Mouse (Mus musculus) olfactory bulb, adult 2 months (tissue): ENCODE measurements around the gene Nkpd1. TPM values are rescaled to one million over a fixed set of nuclear protein-coding genes. Genes with fewer than 3 reads are reported as not detected.

Experiments
- H3K27ac ChIP-seq: fragments of 200-500 bp; 2 replicates; pipeline ENCODE4 v1.5.1; 2012; ENCODE audit warnings: low read depth, low read length; ENCODE audit not compliant: insufficient read depth
- H3K4me1 ChIP-seq: fragments of 200-500 bp; 2 replicates; pipeline ENCODE4 v1.6.1; 2012; ENCODE audit warnings: low read length; ENCODE audit not compliant: control insufficient read depth, insufficient read depth
- H3K4me3 ChIP-seq: fragments of 200-500 bp; 2 replicates; pipeline ENCODE4 v1.5.1; 2012; ENCODE audit warnings: mild to moderate bottlenecking, low read depth, low read length, moderate library complexity; ENCODE audit not compliant: insufficient read depth
- CTCF ChIP-seq: fragments of 200-500 bp; IDR thresholded peaks from 2 replicates; pipeline ENCODE4 v1.5.1; 2012; ENCODE audit warnings: low read depth, mild to moderate bottlenecking, low read length, moderate library complexity; ENCODE audit not compliant: insufficient read depth
- POLR2A ChIP-seq: fragments of 200-500 bp; IDR thresholded peaks from 2 replicates; pipeline ENCODE4 v1.6.1; 2012; ENCODE audit warnings: mild to moderate bottlenecking, low read depth, low read length, moderate library complexity; ENCODE audit not compliant: insufficient read depth
- WGBS: fragments of 180-500 bp; shearing (Covaris S2); methylation state at CpG from one replicate; pipeline ENCODE4 v1.1.7; 2018; 5-methylcytosine and 5-hydroxymethylcytosine counted together
- polyA plus RNA-seq: library from polyadenylated mRNA; stranded (reverse); fragments of >200 nt; gene quantifications from 2 replicates; pipeline ENCODE4 v1.2.4, GENCODE M21; 2012; ENCODE audit warnings: low replicate concordance; ENCODE audit not compliant: missing spikeins, insufficient read depth, insufficient read length

Nkpd1 gene
- polyA plus RNA-seq, 1 experiment: not detected

- Histone ChIP-seq H3K4me1 (peaks cover 62% of the 10 kb centered on the region), H3K27ac (peak overlapping the region; percentile 81), H3K4me3 (no peak overlapping the region)
- 10% methylated on average over 1 of the region's 1 CpGs for WGBS
- TF ChIP-seq POLR2A: no peak
- TF ChIP-seq CTCF: no peak
Observed at GRCm38 (mm10) chr7:19554168-19554567, 36.5 kb downstream of the Nkpd1 start.

GRCm38 (mm10) chr7:19557086-19557485 is 39.4 kb downstream of the Nkpd1 start:
- 87% methylated on average over 2 of the region's 2 CpGs for WGBS
- Histone ChIP-seq H3K4me3 (no peak overlapping the region), H3K4me1 (peaks cover 67% of the 10 kb centered on the region), H3K27ac (no peak overlapping the region)
- TF ChIP-seq CTCF (no peak), POLR2A (no peak)

GRCm38 (mm10) chr7:19557982-19558900 is 40.6 kb downstream of the Nkpd1 start:
- peaks cover 60% of the 10 kb centered on the region for H3K4me1 ChIP-seq
- H3K4me3 ChIP-seq: no peak overlapping the region
- 0 out of 2 replicates have a peak overlapping the region, but pooled peaks have one; percentile 2 for H3K27ac ChIP-seq
- no peak for TF ChIP-seq POLR2A
- TF ChIP-seq CTCF: no peak
- 65% methylated on average over 6 of the region's 6 CpGs for WGBS

- 0 out of 2 replicates have a peak overlapping the region, but pooled peaks have one; percentile 2 for H3K27ac ChIP-seq
Observed at GRCm38 (mm10) chr7:19558965-19559364, 41.3 kb downstream of the Nkpd1 start.

GRCm38 (mm10) chr7:19560491-19561260 is 43.0 kb downstream of the Nkpd1 start:
- TF ChIP-seq CTCF (no peak), POLR2A (no peak)
- H3K4me3 ChIP-seq: peak overlapping the region; percentile 80
- no peak overlapping the region for H3K27ac ChIP-seq
- H3K4me1 ChIP-seq: peaks cover 45% of the 10 kb centered on the region
- WGBS: 2% methylated on average over 11 of the region's 11 CpGs

More at GRCm38 (mm10) chr7:19558965-19559364, 41.3 kb downstream of the Nkpd1 start:
- Histone ChIP-seq H3K4me1 (peaks cover 56% of the 10 kb centered on the region), H3K4me3 (no peak overlapping the region)
- TF ChIP-seq CTCF: no peak
- TF ChIP-seq POLR2A: no peak
- WGBS: 42% methylated on average over 2 of the region's 2 CpGs

- 0 out of 2 replicates have a peak overlapping the region, but pooled peaks have one; percentile 95 for H3K27ac ChIP-seq
- TF ChIP-seq POLR2A (no peak), CTCF (no peak)
- H3K4me3 ChIP-seq: peak overlapping the region; percentile 80
- H3K4me1 ChIP-seq: peaks cover 43% of the 10 kb centered on the region
- under 1% methylated on average over 11 of the region's 11 CpGs for WGBS
Observed at GRCm38 (mm10) chr7:19561431-19561764, 43.8 kb downstream of the Nkpd1 start.

GRCm38 (mm10) chr7:19561765-19562642 is 44.4 kb downstream of the Nkpd1 start:
- Histone ChIP-seq H3K4me1 (peaks cover 40% of the 10 kb centered on the region), H3K4me3 (peak overlapping the region; percentile 80), H3K27ac (peak overlapping the region; percentile 95)
- under 1% methylated on average over 102 of the region's 102 CpGs for WGBS
- TF ChIP-seq CTCF (0 out of 2 replicates have a peak, but pooled peaks have one; percentile 7), POLR2A (peak; percentile 61)
